Mouse (Mus musculus) heart, embryonic 15.5 days (tissue): ENCODE measurements around the gene Hist1h2bc. TPM values are rescaled to one million over a fixed set of nuclear protein-coding genes. Genes with fewer than 3 reads are reported as not detected.
"Not testable (repeated sequence)": the region's sequence is repeated elsewhere in the genome, so short reads cannot be mapped to it uniquely, and the experiment has no call there.

ENCODE experiments used
- ATAC-seq: fragments of 200-750 bp; cut with Nextera tagmentation; replicated peaks from 2 replicates; pipeline ENCODE4 v1.8.0; 2017; ENCODE audit warnings: low read depth, moderate TSS enrichment; ENCODE audit not compliant: insufficient number of reproducible peaks, insufficient read depth, low FRiP score
- H3K27ac ChIP-seq: fragments of 300-500 bp; sonication (generic); 2 replicates; pipeline ENCODE4 v1.5.1; 2015; ENCODE audit warnings: mild to moderate bottlenecking, inconsistent platforms
- H3K27me3 ChIP-seq: fragments of 300-500 bp; sonication (generic); 2 replicates; pipeline ENCODE4 v1.6.1; 2015; ENCODE audit warnings: inconsistent platforms
- H3K36me3 ChIP-seq: fragments of 300-500 bp; sonication (generic); 2 replicates; pipeline ENCODE4 v1.6.1; 2015; ENCODE audit warnings: mild to moderate bottlenecking, inconsistent platforms
- H3K4me1 ChIP-seq: fragments of 300-500 bp; sonication (generic); replicated peaks from 2 replicates; pipeline ENCODE4 v1.6.1; 2015; ENCODE audit warnings: inconsistent platforms
- H3K4me2 ChIP-seq: fragments of 300-500 bp; sonication (generic); 2 replicates; pipeline ENCODE4 v1.6.1; 2015; ENCODE audit warnings: inconsistent platforms, mild to moderate bottlenecking, moderate library complexity
- H3K4me3 ChIP-seq: fragments of 300-500 bp; sonication (generic); 2 replicates; pipeline ENCODE4 v1.5.1; 2015; ENCODE audit warnings: mild to moderate bottlenecking, inconsistent platforms
- H3K9ac ChIP-seq: fragments of 300-500 bp; sonication (generic); 2 replicates; pipeline ENCODE4 v1.6.1; 2015; ENCODE audit warnings: mild to moderate bottlenecking, inconsistent platforms
- H3K9me3 ChIP-seq: fragments of 300-500 bp; sonication (generic); replicated peaks from 2 replicates; pipeline ENCODE4 v1.6.1; 2016; ENCODE audit warnings: inconsistent platforms
- WGBS: fragments of 180-500 bp; shearing (Covaris S2); methylation state at CpG from one replicate; pipeline ENCODE4 v1.1.7; 2015; ENCODE audit warnings: mixed read lengths; 5-methylcytosine and 5-hydroxymethylcytosine counted together
- polyA plus RNA-seq: library from polyadenylated mRNA; unstranded; fragments of >200 nt; fragmentation: Nextera tagmentation; extraction: Ambion mirVana; gene quantifications from 2 replicates; pipeline ENCODE4 v1.2.1, GENCODE M21; 2015

The Hist1h2bc gene
- 51.8 and 52.1 TPM in 2 replicates for polyA plus RNA-seq

- peak within 1 kb of the TSS; percentile 68 for H3K4me2 ChIP-seq
- peak within 1 kb of the TSS; percentile 90 for H3K27ac ChIP-seq
- H3K36me3 ChIP-seq, result no peaks in the 10 kb centered on the region
- H3K9ac ChIP-seq, result peak within 1 kb of the TSS; percentile 60
- H3K27me3 ChIP-seq, result no peaks in the 10 kb centered on the region
- ATAC-seq, result peak; percentile 98
- peaks cover 19% of the 10 kb centered on the region for H3K4me1 ChIP-seq
- no peaks in the 10 kb centered on the region for H3K9me3 ChIP-seq
- WGBS, result under 1% methylated on average over 32 of the region's 32 CpGs
- H3K4me3 ChIP-seq, result peak within 1 kb of the TSS; percentile 45
Observed at GRCm38 (mm10) chr13:23683755-23684281, at the start of gene Hist1h2bc, which contains the start of gene Hist1h2ac. Gene Hist1h2bc (plus strand): TSS chr13:23684199. Gene Hist1h2ac (minus strand): TSS chr13:23683948.

- Histone ChIP-seq H3K4me2 (no peak overlapping the region), H3K36me3 (no peaks in the 10 kb centered on the region), H3K27ac (no peak overlapping the region), H3K9me3 (no peaks in the 10 kb centered on the region), H3K4me3 (no peak overlapping the region), H3K4me1 (no peaks in the 10 kb centered on the region), H3K9ac (no peak overlapping the region), H3K27me3 (no peaks in the 10 kb centered on the region)
- 61% methylated on average over 6 of the region's 6 CpGs for WGBS
- ATAC-seq, result no peak
Observed at GRCm38 (mm10) chr13:23659636-23660366, 24.2 kb upstream of the Hist1h2bc start.

GRCm38 (mm10) chr13:23662536-23662935 is 21.5 kb upstream of the Hist1h2bc start:
- Histone ChIP-seq H3K9me3 (no peaks in the 10 kb centered on the region), H3K9ac (no peak overlapping the region), H3K27ac (no peak overlapping the region), H3K27me3 (no peaks in the 10 kb centered on the region), H3K4me1 (no peaks in the 10 kb centered on the region), H3K4me2 (no peak overlapping the region), H3K4me3 (no peak overlapping the region), H3K36me3 (no peaks in the 10 kb centered on the region)
- WGBS, result 56% methylated on average over 3 of the region's 3 CpGs
- no peak for ATAC-seq

GRCm38 (mm10) chr13:23681990-23682582 is 1.9 kb upstream of the Hist1h2bc start:
- no peak overlapping the region for H3K9ac ChIP-seq
- no peaks in the 10 kb centered on the region for H3K9me3 ChIP-seq
- H3K36me3 ChIP-seq, result no peaks in the 10 kb centered on the region
- H3K4me3 ChIP-seq, result no peak overlapping the region
- no peaks in the 10 kb centered on the region for H3K27me3 ChIP-seq
- no peak overlapping the region for H3K27ac ChIP-seq
- ATAC-seq, result no peak
- H3K4me1 ChIP-seq, result peaks cover 19% of the 10 kb centered on the region
- no peak overlapping the region for H3K4me2 ChIP-seq
- 82% methylated on average over 6 of the region's 6 CpGs for WGBS

- Histone ChIP-seq H3K4me1 (peaks cover 19% of the 10 kb centered on the region), H3K27me3 (no peaks in the 10 kb centered on the region), H3K4me3 (peak overlapping the region; percentile 45; the same call in 1 of the 2 replicates), H3K27ac (peak overlapping the region; percentile 90), H3K4me2 (peak overlapping the region; percentile 68), H3K36me3 (no peaks in the 10 kb centered on the region), H3K9ac (0 out of 2 replicates have a peak overlapping the region, but pooled peaks have one; percentile 60), H3K9me3 (no peaks in the 10 kb centered on the region)
- WGBS, result 54% methylated on average over 1 of the region's 1 CpGs
- ATAC-seq, result no peak
Observed at GRCm38 (mm10) chr13:23682623-23682946, 1.4 kb upstream of the Hist1h2bc start.

GRCm38 (mm10) chr13:23682947-23683754 is 848 bp upstream of the Hist1h2bc start:
- WGBS, result 15% methylated on average over 12 of the region's 30 CpGs
- not testable (repeated sequence) for H3K36me3 ChIP-seq, H3K9me3 ChIP-seq, H3K27me3 ChIP-seq
- peak; percentile 27 for ATAC-seq
- H3K4me3 ChIP-seq, result peak overlapping the region; percentile 45
- H3K4me2 ChIP-seq, result peak overlapping the region; percentile 68
- peak overlapping the region; percentile 90 for H3K27ac ChIP-seq
- H3K4me1 ChIP-seq, result peaks cover 19% of the 10 kb centered on the region
- H3K9ac ChIP-seq, result peak overlapping the region; percentile 60

GRCm38 (mm10) chr13:23684295-23684945 is 421 bp downstream of the Hist1h2bc start:
- Histone ChIP-seq H3K27ac (peak overlapping the region; percentile 90), H3K9ac (peak overlapping the region; percentile 53), H3K4me1 (peaks cover 19% of the 10 kb centered on the region), H3K4me2 (peak overlapping the region; percentile 68), H3K4me3 (peak overlapping the region; percentile 45)
- H3K36me3 ChIP-seq, H3K27me3 ChIP-seq, H3K9me3 ChIP-seq: not testable (repeated sequence)
- peak; percentile 5 for ATAC-seq
- under 1% methylated on average over 19 of the region's 37 CpGs for WGBS

GRCm38 (mm10) chr13:23685121-23685861 is 1.3 kb downstream of the Hist1h2bc start:
- H3K9me3 ChIP-seq, result no peaks in the 10 kb centered on the region
- WGBS, result 10% methylated on average over 15 of the region's 15 CpGs
- peak overlapping the region; percentile 53 for H3K9ac ChIP-seq
- peaks cover 19% of the 10 kb centered on the region for H3K4me1 ChIP-seq
- H3K36me3 ChIP-seq, result no peaks in the 10 kb centered on the region
- H3K27ac ChIP-seq, result peak overlapping the region; percentile 90
- no peak for ATAC-seq
- H3K4me3 ChIP-seq, result peak overlapping the region; percentile 45
- H3K27me3 ChIP-seq, result no peaks in the 10 kb centered on the region
- peak overlapping the region; percentile 68 for H3K4me2 ChIP-seq

- no peaks in the 10 kb centered on the region for H3K27me3 ChIP-seq
- H3K9me3 ChIP-seq, result no peaks in the 10 kb centered on the region
- no peaks in the 10 kb centered on the region for H3K36me3 ChIP-seq
- H3K27ac ChIP-seq, result peak overlapping the region; percentile 90
- ATAC-seq, result no peak
- H3K9ac ChIP-seq, result peak overlapping the region; percentile 53; the same call in 1 of the 2 replicates
- H3K4me2 ChIP-seq, result peak overlapping the region; percentile 68
- H3K4me1 ChIP-seq, result peaks cover 19% of the 10 kb centered on the region
- peak overlapping the region; percentile 45 for H3K4me3 ChIP-seq
- WGBS, result 50% methylated on average over 4 of the region's 4 CpGs
Observed at GRCm38 (mm10) chr13:23685966-23686365, 2.0 kb downstream of the Hist1h2bc start.

GRCm38 (mm10) chr13:23687181-23687580 is 3.2 kb downstream of the Hist1h2bc start:
- no peak for ATAC-seq
- Histone ChIP-seq H3K36me3 (no peaks in the 10 kb centered on the region), H3K9ac (no peak overlapping the region), H3K4me1 (peaks cover 19% of the 10 kb centered on the region), H3K4me3 (no peak overlapping the region), H3K9me3 (no peaks in the 10 kb centered on the region), H3K27me3 (no peaks in the 10 kb centered on the region), H3K4me2 (no peak overlapping the region), H3K27ac (no peak overlapping the region)
- WGBS, result 81% methylated on average over 4 of the region's 4 CpGs
